Mouse (Mus musculus): ENCODE data around the gene Camk2n2. TPM values are rescaled to one million over a fixed set of nuclear protein-coding genes. Genes with fewer than 3 reads are reported as not detected.
A peak's percentile ranks its signal among the peaks of the same experiment; 100 is the strongest.

The Camk2n2 gene
- polyA plus RNA-seq, 1 experiment from 2014 or later, result 55.0 TPM

- H3K36me3 ChIP-seq, result peaks cover 48% of the 10 kb centered on the region
- H3K4me1 ChIP-seq, result peaks cover 14% of the 10 kb centered on the region
- 44% methylated on average over 9 of the region's 9 CpGs for WGBS
- no peak overlapping the region for H3K4me2 ChIP-seq
- no peak overlapping the region for H3K4me3 ChIP-seq (replicated peaks)
- H3K9ac ChIP-seq (replicated peaks), result no peak overlapping the region
- H3K27me3 ChIP-seq (replicated peaks), result no peaks in the 10 kb centered on the region
- no peak overlapping the region for H3K27ac ChIP-seq (replicated peaks)
- H3K9me3 ChIP-seq (replicated peaks), result no peaks in the 10 kb centered on the region
- ATAC-seq (ENCODE audit: low FRiP score), result no peak
These were observed 16.4 kb downstream of the Camk2n2 start for GRCm38 (mm10) chr16:20604705-20605104.

GRCm38 (mm10) chr16:20600511-20600910 lies 20.6 kb downstream of the Camk2n2 start:
- no peaks in the 10 kb centered on the region; the same call in 1 of the 2 replicates for H3K27me3 ChIP-seq (replicated peaks)
- WGBS, result 58% methylated on average over 5 of the region's 5 CpGs

GRCm38 (mm10) chr16:20596687-20597441 lies 24.2 kb downstream of the Camk2n2 start:
- ATAC-seq (ENCODE audit: low FRiP score), result no peak
- Histone ChIP-seq H3K36me3 (peaks cover 10% of the 10 kb centered on the region; the same call in 1 of the 2 replicates), H3K27ac (replicated peaks) (no peak overlapping the region), H3K4me3 (replicated peaks) (no peak overlapping the region), H3K4me2 (no peak overlapping the region), H3K4me1 (no peaks in the 10 kb centered on the region), H3K9ac (replicated peaks) (no peak overlapping the region), H3K27me3 (replicated peaks) (peaks cover 33% of the 10 kb centered on the region), H3K9me3 (replicated peaks) (no peaks in the 10 kb centered on the region)
- WGBS, result 67% methylated on average over 7 of the region's 7 CpGs

More at GRCm38 (mm10) chr16:20600511-20600910, 20.6 kb downstream of the Camk2n2 start:
- H3K4me3 ChIP-seq (replicated peaks), result no peak overlapping the region
- no peaks in the 10 kb centered on the region for H3K4me1 ChIP-seq
- no peaks in the 10 kb centered on the region for H3K9me3 ChIP-seq (replicated peaks)
- no peak overlapping the region for H3K9ac ChIP-seq (replicated peaks)
- no peak for ATAC-seq (ENCODE audit: low FRiP score)
- H3K36me3 ChIP-seq, result peaks cover 32% of the 10 kb centered on the region
- H3K4me2 ChIP-seq, result no peak overlapping the region
- H3K27ac ChIP-seq (replicated peaks), result no peak overlapping the region

GRCm38 (mm10) chr16:20595737-20596136 lies 25.4 kb downstream of the Camk2n2 start:
- Histone ChIP-seq H3K27ac (replicated peaks) (no peak overlapping the region), H3K4me1 (peaks cover 4% of the 10 kb centered on the region), H3K4me3 (replicated peaks) (no peak overlapping the region), H3K27me3 (replicated peaks) (peaks cover 45% of the 10 kb centered on the region), H3K9me3 (replicated peaks) (no peaks in the 10 kb centered on the region), H3K36me3 (peaks cover 4% of the 10 kb centered on the region; the same call in 1 of the 2 replicates), H3K9ac (replicated peaks) (no peak overlapping the region), H3K4me2 (no peak overlapping the region)
- ATAC-seq (ENCODE audit: low FRiP score), result no peak
- WGBS, result 89% methylated on average over 4 of the region's 4 CpGs

GRCm38 (mm10) chr16:20595060-20595673 lies 25.9 kb downstream of the Camk2n2 start:
- ATAC-seq (ENCODE audit: low FRiP score), result no peak
- Histone ChIP-seq H3K27ac (replicated peaks) (no peak overlapping the region), H3K9ac (replicated peaks) (no peak overlapping the region), H3K4me2 (no peak overlapping the region), H3K4me3 (replicated peaks) (no peak overlapping the region), H3K9me3 (replicated peaks) (no peaks in the 10 kb centered on the region), H3K4me1 (peaks cover 10% of the 10 kb centered on the region), H3K27me3 (replicated peaks) (peaks cover 50% of the 10 kb centered on the region), H3K36me3 (peaks cover 4% of the 10 kb centered on the region; the same call in 1 of the 2 replicates)
- 84% methylated on average over 7 of the region's 7 CpGs for WGBS

- no peak overlapping the region for H3K27ac ChIP-seq (replicated peaks)
- 5% methylated on average over 48 of the region's 48 CpGs for WGBS
- H3K4me2 ChIP-seq, result peak overlapping the region; percentile 84
- H3K27me3 ChIP-seq (replicated peaks), result peaks cover 61% of the 10 kb centered on the region
- H3K9me3 ChIP-seq (replicated peaks), result no peaks in the 10 kb centered on the region
- no peaks in the 10 kb centered on the region; the same call in 1 of the 2 replicates for H3K36me3 ChIP-seq
- H3K4me1 ChIP-seq, result peaks cover 25% of the 10 kb centered on the region
- peak overlapping the region; percentile 60 for H3K9ac ChIP-seq (replicated peaks)
- no peak for ATAC-seq (ENCODE audit: low FRiP score)
- peak overlapping the region; percentile 57 for H3K4me3 ChIP-seq (replicated peaks)
These were observed 29.9 kb downstream of the Camk2n2 start for GRCm38 (mm10) chr16:20591076-20591705.

- Histone ChIP-seq H3K27me3 (replicated peaks) (peaks cover 61% of the 10 kb centered on the region), H3K4me3 (replicated peaks) (peak overlapping the region; percentile 57), H3K4me1 (peaks cover 25% of the 10 kb centered on the region), H3K9me3 (replicated peaks) (no peaks in the 10 kb centered on the region), H3K4me2 (peak overlapping the region; percentile 84), H3K27ac (replicated peaks) (peak overlapping the region; percentile 81), H3K9ac (replicated peaks) (peak overlapping the region; percentile 60), H3K36me3 (no peaks in the 10 kb centered on the region; the same call in 1 of the 2 replicates)
- peak; percentile 4 for ATAC-seq (ENCODE audit: low FRiP score)
- whole genome bisulfite sequencing, result under 1% methylated on average over 17 of the region's 17 CpGs
These were observed 30.4 kb downstream of the Camk2n2 start for GRCm38 (mm10) chr16:20590680-20591038.

GRCm38 (mm10) chr16:20589939-20590679 lies 31.0 kb downstream of the Camk2n2 start:
- Histone ChIP-seq H3K4me3 (replicated peaks) (peak overlapping the region; percentile 57), H3K27me3 (replicated peaks) (peaks cover 58% of the 10 kb centered on the region), H3K4me1 (peaks cover 25% of the 10 kb centered on the region), H3K27ac (replicated peaks) (peak overlapping the region; percentile 81), H3K36me3 (no peaks in the 10 kb centered on the region; the same call in 1 of the 2 replicates), H3K4me2 (peak overlapping the region; percentile 84), H3K9ac (replicated peaks) (peak overlapping the region; percentile 60), H3K9me3 (replicated peaks) (no peaks in the 10 kb centered on the region)
- ATAC-seq (ENCODE audit: low FRiP score), result peak; percentile 92
- 2% methylated on average over 38 of the region's 39 CpGs for WGBS

- Histone ChIP-seq H3K36me3 (no peaks in the 10 kb centered on the region), H3K4me1 (peaks cover 25% of the 10 kb centered on the region), H3K9ac (replicated peaks) (peak within 1 kb of the TSS; percentile 60), H3K27me3 (replicated peaks) (peaks cover 53% of the 10 kb centered on the region), H3K4me3 (replicated peaks) (peak within 1 kb of the TSS; percentile 57), H3K27ac (replicated peaks) (peak within 1 kb of the TSS; percentile 81), H3K4me2 (peak within 1 kb of the TSS; percentile 84), H3K9me3 (replicated peaks) (no peaks in the 10 kb centered on the region)
- peak; percentile 84 for ATAC-seq (ENCODE audit: low FRiP score)
- 1% methylated on average over 24 of the region's 24 CpGs for WGBS
These were observed 31.6 kb downstream of the Camk2n2 start, which contains the start of gene Vwa5b2 for GRCm38 (mm10) chr16:20589366-20589938. Gene Vwa5b2 (plus strand): TSS chr16:20589471.
